Mouse (Mus musculus) MEL (cell line): ENCODE measurements around the gene Trim32.

Source experiments
- CTCF ChIP-seq, 3 experiments: IDR thresholded peaks in 2 of 3; conservative IDR thresholded peaks in 1 of 3; 2 replicates each; pipeline ENCODE4 v1.5.1; 2011 to 2012; ENCODE audit warnings: low read length in 3 of 3, low read depth in 2 of 3, mild to moderate bottlenecking in 2 of 3, improper control_type of control experiment in 1 of 3, inconsistent platforms in 1 of 3, mixed read lengths in 1 of 3, moderate library complexity in 1 of 3; ENCODE audit not compliant: control insufficient read depth in 1 of 3, insufficient read depth in 1 of 3, poor library complexity in 1 of 3, severe bottlenecking in 1 of 3
- E2F4 ChIP-seq: IDR thresholded peaks from 2 replicates; pipeline ENCODE4 v1.6.1; 2011; ENCODE audit warnings: low read depth, low read length, improper control_type of control experiment, borderline replicate concordance
- GATA1 ChIP-seq: IDR thresholded peaks from 2 replicates; pipeline ENCODE4 v1.6.1; 2011; ENCODE audit warnings: low read depth, low read length, improper control_type of control experiment
- MXI1 ChIP-seq: IDR thresholded peaks from 2 replicates; pipeline ENCODE4 v1.6.1; 2011; ENCODE audit warnings: mild to moderate bottlenecking, low read depth, low read length, improper control_type of control experiment
- POLR2A ChIP-seq, 2 experiments: IDR thresholded peaks; 2 replicates each; pipeline ENCODE4 v1.6.1; 2011 to 2012; ENCODE audit warnings: low read length in 2 of 2, mild to moderate bottlenecking in 2 of 2, control low read depth in 1 of 2, improper control_type of control experiment in 1 of 2, low read depth in 1 of 2, moderate library complexity in 1 of 2; ENCODE audit not compliant: control insufficient read depth in 1 of 2, insufficient read depth in 1 of 2, poor library complexity in 1 of 2
- SIN3A ChIP-seq: IDR thresholded peaks from 2 replicates; pipeline ENCODE4 v1.6.1; 2012; ENCODE audit warnings: low read length, improper control_type of control experiment, inconsistent platforms
- SMC3 ChIP-seq: IDR thresholded peaks from 2 replicates; pipeline ENCODE4 v1.6.1; 2011; ENCODE audit warnings: low read depth, low read length, improper control_type of control experiment
- TAL1 ChIP-seq: IDR thresholded peaks from 2 replicates; pipeline ENCODE4 v1.6.1; 2012; ENCODE audit warnings: mild to moderate bottlenecking, inconsistent platforms, low read length, moderate library complexity, mixed read lengths

DNA sequence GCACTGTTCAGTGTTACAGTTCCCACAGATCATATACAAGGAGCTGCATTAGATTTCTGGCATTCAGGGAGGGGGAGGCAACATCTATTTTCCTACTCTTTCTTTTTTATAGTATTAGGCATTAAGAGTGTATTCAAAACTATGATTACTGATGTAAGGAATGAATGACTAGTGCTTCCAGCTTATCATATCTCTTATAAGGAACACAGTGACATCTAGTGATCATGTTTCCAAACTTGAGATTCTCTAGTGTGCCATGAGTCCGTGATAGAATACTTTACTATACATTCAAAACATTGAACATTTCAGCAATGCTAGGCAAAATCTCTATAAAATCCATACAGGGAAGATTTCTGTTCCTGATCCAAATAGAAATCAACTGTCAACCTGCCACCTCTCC is 24.5 kb upstream of the Trim32 start:
- TF ChIP-seq POLR2A (IDR thresholded peaks at IDR 0.05; ENCODE audit: control insufficient read depth in 1 of 2, insufficient read depth in 1 of 2, low read depth in 1 of 2, low read length in 2 of 2, poor library complexity in 1 of 2) = no peak
- TF ChIP-seq MXI1 = no peak
- TF ChIP-seq GATA1 = no peak
- no peak for TF ChIP-seq SIN3A
- no peak for TF ChIP-seq SMC3
- no peak for TF ChIP-seq E2F4
- no peak for TF ChIP-seq TAL1
- TF ChIP-seq CTCF (IDR thresholded peaks at IDR 0.05 in 2 of 3, conservative IDR thresholded peaks at IDR 0.05 in 1 of 3; ENCODE audit: control insufficient read depth in 1 of 3, insufficient read depth in 1 of 3, low read depth in 2 of 3, low read length in 3 of 3, poor library complexity in 1 of 3, severe bottlenecking in 1 of 3) = no peak
